Mouse (Mus musculus): Measurements from ENCODE around the gene Prl5a1.

The Prl5a1 gene

GRCm38 (mm10) chr13:28142184-28142583, at the start of gene Prl5a1:
TSS of gene Prl5a1 (plus strand) at chr13:28142484.
- DNase-seq (ENCODE audit: low read depth, low spot score), result no peak

GRCm38 (mm10) chr13:28096161-28096560, 46.1 kb upstream of the Prl5a1 start:
- no peak for DNase-seq (ENCODE audit: low read depth, low spot score)

- no peak for DNase-seq (ENCODE audit: low read depth, low spot score)
Measured at GRCm38 (mm10) chr13:28108536-28108935, 33.7 kb upstream of the Prl5a1 start.

- DNase-seq (ENCODE audit: low read depth, low spot score), result no peak
Measured at GRCm38 (mm10) chr13:28132781-28133180, 9.5 kb upstream of the Prl5a1 start.

GRCm38 (mm10) chr13:28135790-28136189, 6.5 kb upstream of the Prl5a1 start:
- DNase-seq (ENCODE audit: low read depth, low spot score), result no peak
